In genomic region chr4:98840526-98840925, GRCm38 (mm10) we compare ENCODE assay signal across 23 mouse cellular contexts. TPM values are rescaled to one million over a fixed set of nuclear protein-coding genes. Genes with fewer than 3 reads are reported as not detected.
A peak's percentile ranks its signal among the peaks of the same experiment; 100 is the strongest.
DNase-seq lines count a peak whose midpoint lies in the region; ATAC-seq and TF ChIP-seq lines count a peak whose summit lies in the region.
"Had no signal": no experiment of that assay in that cellular context is flagged by ENCODE, and none has a peak within 500 bp of the region (broad histone marks: within the 10 kb centered on the region; RNA-seq: fewer than 3 reads in every experiment).

No protein-coding gene starts in this region.

- H3K4me1 ChIP-seq in hindbrain, embryonic 10.5 days (replicated peaks), result peaks cover 18% of the 10 kb centered on the region
- H3K4me1 ChIP-seq in hindbrain, embryonic 14.5 days (replicated peaks; ENCODE audit: control insufficient read depth, insufficient read depth, low read length), result no peaks in the 10 kb centered on the region
- H3K4me1 ChIP-seq in E14TG2a.4 (replicated peaks; ENCODE audit: low read depth, low read length), result peaks cover 74% of the 10 kb centered on the region
- no peaks in the 10 kb centered on the region for H3K4me1 ChIP-seq in forebrain, embryonic 14.5 days (ENCODE audit: control insufficient read depth, insufficient read depth, low read length)
- H3K4me1 ChIP-seq in thymus, adult 2 months (replicated peaks; ENCODE audit: control insufficient read depth, insufficient read depth, low read length), result 0 out of 2 replicates have a peak, but pooled peaks cover 2% of the 10 kb centered on the region
- H3K4me1 ChIP-seq: hindbrain, embryonic 15.5 days had no signal

- H3K27me3 ChIP-seq in hindbrain, embryonic 10.5 days (ENCODE audit: insufficient read depth, poor library complexity, severe bottlenecking), result peaks cover 70% of the 10 kb centered on the region
- H3K27me3 ChIP-seq in hindbrain, embryonic 14.5 days (ENCODE audit: control insufficient read depth, insufficient read depth, low read length), result no peaks in the 10 kb centered on the region
- no peaks in the 10 kb centered on the region for H3K27me3 ChIP-seq in E14TG2a.4 (ENCODE audit: insufficient read depth, low read length)
- no peaks in the 10 kb centered on the region for H3K27me3 ChIP-seq in forebrain, embryonic 14.5 days (replicated peaks; ENCODE audit: control insufficient read depth, insufficient read depth, low read length)
- H3K27me3 ChIP-seq in thymus, adult 2 months (ENCODE audit: control insufficient read depth, insufficient read depth, low read length), result no peaks in the 10 kb centered on the region
- H3K27me3 ChIP-seq: hindbrain, embryonic 15.5 days had no signal

- H3K27ac ChIP-seq in hindbrain, embryonic 10.5 days, result peak overlapping the region; percentile 66; the same call in 1 of the 2 replicates
- H3K27ac ChIP-seq in hindbrain, embryonic 14.5 days, result no peak overlapping the region
- H3K27ac ChIP-seq in forebrain, embryonic 14.5 days (ENCODE audit: low read depth, low read length), result no peak overlapping the region; the same call in 1 of the 2 replicates
- no peak overlapping the region for H3K27ac ChIP-seq in thymus, adult 2 months (ENCODE audit: control insufficient read depth, insufficient read depth, low read length)
- H3K27ac ChIP-seq: hindbrain, embryonic 15.5 days; kidney, postnatal 0 days had no signal

- no peak for TF ChIP-seq CTCF in E14TG2a.4 (conservative IDR thresholded peaks at IDR 0.05; ENCODE audit: low read length)
- no peak for TF ChIP-seq CTCF in thymus, adult 2 months (IDR thresholded peaks at IDR 0.05; ENCODE audit: borderline replicate concordance, control insufficient read depth, extremely low read depth, insufficient read depth, low read length, poor library complexity)

- no peak for TF ChIP-seq POLR2A in thymus, adult 2 months (IDR thresholded peaks at IDR 0.05; ENCODE audit: control insufficient read depth, extremely low read depth, insufficient read depth, low read length, poor library complexity)

- 36% methylated on average over 6 of the region's 6 CpGs for WGBS in hindbrain, embryonic 10.5 days
- WGBS in hindbrain, embryonic 14.5 days, result 14% methylated on average over 6 of the region's 6 CpGs
- WGBS in forebrain, embryonic 14.5 days, result 9% methylated on average over 6 of the region's 6 CpGs
- WGBS in thymus, adult 2 months, result 82% methylated on average over 6 of the region's 6 CpGs

- H3K4me3 ChIP-seq in hindbrain, embryonic 10.5 days, result no peak overlapping the region
- no peak overlapping the region for H3K4me3 ChIP-seq in hindbrain, embryonic 14.5 days (replicated peaks; ENCODE audit: low read length)
- H3K4me3 ChIP-seq in E14TG2a.4 (replicated peaks; ENCODE audit: low read length), result peak overlapping the region; percentile 53
- H3K4me3 ChIP-seq in forebrain, embryonic 14.5 days (ENCODE audit: low read depth, low read length), result no peak overlapping the region
- no peak overlapping the region for H3K4me3 ChIP-seq in thymus, adult 2 months (ENCODE audit: control insufficient read depth, insufficient read depth, low read length)
- H3K4me3 ChIP-seq: hindbrain, embryonic 15.5 days had no signal

- DNase-seq in hindbrain, embryonic 10.5 days (ENCODE audit: low spot score), result peak; percentile 50
- DNase-seq in hindbrain, embryonic 14.5 days (ENCODE audit: low spot score), result no peak
- DNase-seq in ES-CJ7 (ENCODE audit: low read depth, low spot score), result peak; percentile 77
- peak; percentile 34 for DNase-seq in forebrain, embryonic 14.5 days (ENCODE audit: low spot score)
- DNase-seq in thymus, adult 18-20 months, result no peak
- DNase-seq in thymus, adult 2 months, result no peak
- DNase-seq: cerebellum, adult 2 months; cerebellum, postnatal 36 days; gastrocnemius, postnatal 25 days; liver had no signal

- H3K9ac ChIP-seq in hindbrain, embryonic 14.5 days, result no peak overlapping the region
- no peak overlapping the region for H3K9ac ChIP-seq in forebrain, embryonic 14.5 days (ENCODE audit: low read length)
- H3K9ac ChIP-seq: hindbrain, embryonic 15.5 days had no signal

- H3K36me3 ChIP-seq in hindbrain, embryonic 10.5 days, result no peaks in the 10 kb centered on the region
- H3K36me3 ChIP-seq in hindbrain, embryonic 14.5 days (replicated peaks; ENCODE audit: control insufficient read depth, insufficient read depth), result no peaks in the 10 kb centered on the region
- no peaks in the 10 kb centered on the region for H3K36me3 ChIP-seq in E14TG2a.4 (ENCODE audit: insufficient read depth, low read length)
- H3K36me3 ChIP-seq in forebrain, embryonic 14.5 days (ENCODE audit: control insufficient read depth, insufficient read depth, low read length), result no peaks in the 10 kb centered on the region
- no peaks in the 10 kb centered on the region for H3K36me3 ChIP-seq in thymus, adult 2 months (ENCODE audit: control insufficient read depth, insufficient read depth, low read length)
- H3K36me3 ChIP-seq: hindbrain, embryonic 15.5 days had no signal

- no peaks in the 10 kb centered on the region for H3K9me3 ChIP-seq in hindbrain, embryonic 10.5 days
- H3K9me3 ChIP-seq in hindbrain, embryonic 14.5 days (ENCODE audit: control insufficient read depth, low read length), result no peaks in the 10 kb centered on the region
- 0 out of 2 replicates have a peak, but pooled peaks cover 4% of the 10 kb centered on the region for H3K9me3 ChIP-seq in E14TG2a.4 (ENCODE audit: low read length)
- no peaks in the 10 kb centered on the region for H3K9me3 ChIP-seq in forebrain, embryonic 14.5 days (replicated peaks; ENCODE audit: control insufficient read depth, low read length)
- H3K9me3 ChIP-seq: hindbrain, embryonic 15.5 days had no signal

- H3K4me2 ChIP-seq in hindbrain, embryonic 14.5 days (replicated peaks), result no peak overlapping the region
- H3K4me2 ChIP-seq in forebrain, embryonic 14.5 days (ENCODE audit: low read length), result no peak overlapping the region
- H3K4me2 ChIP-seq: hindbrain, embryonic 15.5 days had no signal

- ATAC-seq in hindbrain, embryonic 14.5 days (ENCODE audit: low FRiP score), result no peak; the same call in 1 of the 2 replicates
- ATAC-seq in forebrain, embryonic 14.5 days, result peak; percentile 40; the same call in 1 of the 2 replicates
- no peak for ATAC-seq in CD4-positive, CD25-positive, alpha-beta regulatory T cell, adult 4 months
- ATAC-seq: intestine, postnatal 0 days; lung, postnatal 0 days had no signal

RNA-seq across cellular contexts. Expression of gene I0C0044D17Rik, which starts 16.9 kb away (rescaled TPM):
- polyA plus RNA-seq in hindbrain, embryonic 10.5 days (2016; fragmentation: Nextera tagmentation; extraction: Ambion mirVana), result not detected in 2 replicates
- not detected in 2 replicates for polyA plus RNA-seq in hindbrain, embryonic 14.5 days (2014; fragmentation: Nextera tagmentation; extraction: Ambion mirVana)
- polyA plus RNA-seq in forebrain, embryonic 14.5 days (2014; fragmentation: Nextera tagmentation; extraction: Ambion mirVana), result not detected in 2 replicates
- not detected for polyA plus RNA-seq in CD4-positive, CD25-positive, alpha-beta regulatory T cell, adult 4 months (2017; shearing (Covaris generic))
- not detected in 2 replicates for polyA plus RNA-seq in thymus, adult 2 months (2012; rRNA removed)
- polyA plus RNA-seq: cerebellum, adult 2 months; embryonic facial prominence, embryonic 14.5 days; heart, embryonic 16.5 days; hindbrain, embryonic 15.5 days; intestine, postnatal 0 days; kidney, postnatal 0 days; liver, embryonic 16.5 days; lung, postnatal 0 days; neural tube, embryonic 14.5 days; stomach, embryonic 14.5 days; thymus, postnatal 0 days; urinary bladder, adult 2 months had no signal

RNA-seq across cellular contexts. Expression of gene Kank4, which starts 23.2 kb away (rescaled TPM):
- 0.90 and 1.1 TPM in 2 replicates for polyA plus RNA-seq in hindbrain, embryonic 10.5 days (2016; fragmentation: Nextera tagmentation; extraction: Ambion mirVana)
- 0.95 and 1.0 TPM in 2 replicates for polyA plus RNA-seq in hindbrain, embryonic 14.5 days (2014; fragmentation: Nextera tagmentation; extraction: Ambion mirVana)
- 0.30 and 0.36 TPM in 2 replicates for polyA plus RNA-seq in forebrain, embryonic 14.5 days (2014; fragmentation: Nextera tagmentation; extraction: Ambion mirVana)
- not detected for polyA plus RNA-seq in CD4-positive, CD25-positive, alpha-beta regulatory T cell, adult 4 months (2017; shearing (Covaris generic))
- polyA plus RNA-seq in thymus, adult 2 months (2012; rRNA removed), result 0.14 and 0.31 TPM in 2 replicates

Comparison
In these comparisons a context has a peak if more than half of its experiments do, and no peak if none do; other contexts are left out.
1. DNase-seq: peak in hindbrain, embryonic 10.5 days (single experiment), ES-CJ7 (single experiment) and forebrain, embryonic 14.5 days (single experiment); none in hindbrain, embryonic 14.5 days (single experiment), thymus, adult 18-20 months (0 of 2) and thymus, adult 2 months (single experiment).